Mouse (Mus musculus): ENCODE results near the gene Gab3.
A peak's percentile ranks its signal among the peaks of the same experiment; 100 is the strongest.

The Gab3 gene

DNA sequence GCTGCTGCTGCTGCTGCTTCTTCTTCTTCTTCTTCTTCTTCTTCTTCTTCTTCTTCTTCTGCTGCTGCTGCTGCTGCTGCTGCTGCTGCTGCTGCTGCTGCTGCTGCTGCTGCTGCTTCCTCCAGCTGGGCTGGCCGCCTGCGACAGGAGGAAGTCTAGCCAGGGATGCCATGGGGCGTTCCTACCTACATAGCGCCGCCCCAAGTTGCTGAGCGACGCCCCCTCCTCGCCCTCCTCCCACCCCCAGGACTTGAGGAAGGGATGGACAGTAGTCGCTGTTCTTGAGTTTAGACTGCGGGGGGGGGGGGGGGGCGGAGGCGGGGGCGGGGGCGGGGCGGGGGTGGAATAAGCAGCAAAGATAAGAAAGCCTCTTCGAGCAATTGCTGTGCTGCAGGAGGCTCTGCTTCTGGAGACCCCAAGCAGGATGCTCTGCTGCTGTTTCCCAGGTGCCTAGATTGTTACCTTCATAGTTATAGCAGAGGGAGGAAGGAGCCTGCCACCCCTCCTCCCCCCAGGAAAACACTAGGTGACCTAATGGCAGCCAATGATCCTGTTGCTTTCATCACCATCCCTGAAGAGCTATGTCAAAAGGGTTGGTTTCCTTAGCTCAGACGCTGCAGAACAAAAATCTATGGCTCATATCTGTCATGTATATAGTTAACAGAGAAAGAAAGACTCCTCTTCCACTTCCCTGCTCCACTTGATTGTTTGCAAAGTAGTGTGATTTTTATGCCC, at the start of gene Gab3:
TSS of gene Gab3 (minus strand) at position 685 of the 735 bp plus-strand sequence.
- DNase-seq (ENCODE audit: low read depth) = peak; percentile 62

- DNase-seq (ENCODE audit: low read depth) = peak; percentile 93
Observed at GRCm38 (mm10) chrX:75130467-75131160, 45.4 kb upstream of the Gab3 start, which contains the start of gene Mpp1. Gene Mpp1, minus strand, starts transcription at chrX:75131016.

DNA sequence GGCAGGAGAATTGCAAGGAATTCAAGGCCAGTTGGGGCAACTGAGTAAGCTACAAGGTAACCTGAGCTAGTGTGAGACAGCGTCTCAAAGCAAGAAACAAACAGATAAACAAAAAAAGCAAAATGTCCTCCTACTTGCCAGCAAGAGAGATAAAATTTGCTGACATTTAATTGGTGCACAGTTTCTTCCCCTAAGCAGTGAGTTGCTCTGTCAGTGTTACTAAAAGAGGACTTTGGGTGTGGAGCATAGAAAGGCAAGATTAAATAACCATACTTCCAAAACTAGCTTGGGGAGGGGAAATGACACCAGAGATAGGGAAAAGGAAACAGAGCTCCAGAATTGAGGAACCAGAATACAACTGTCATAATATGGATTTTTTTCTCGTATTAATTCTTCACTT, 44.2 kb upstream of the Gab3 start:
- no peak for DNase-seq (ENCODE audit: low read depth)

DNA sequence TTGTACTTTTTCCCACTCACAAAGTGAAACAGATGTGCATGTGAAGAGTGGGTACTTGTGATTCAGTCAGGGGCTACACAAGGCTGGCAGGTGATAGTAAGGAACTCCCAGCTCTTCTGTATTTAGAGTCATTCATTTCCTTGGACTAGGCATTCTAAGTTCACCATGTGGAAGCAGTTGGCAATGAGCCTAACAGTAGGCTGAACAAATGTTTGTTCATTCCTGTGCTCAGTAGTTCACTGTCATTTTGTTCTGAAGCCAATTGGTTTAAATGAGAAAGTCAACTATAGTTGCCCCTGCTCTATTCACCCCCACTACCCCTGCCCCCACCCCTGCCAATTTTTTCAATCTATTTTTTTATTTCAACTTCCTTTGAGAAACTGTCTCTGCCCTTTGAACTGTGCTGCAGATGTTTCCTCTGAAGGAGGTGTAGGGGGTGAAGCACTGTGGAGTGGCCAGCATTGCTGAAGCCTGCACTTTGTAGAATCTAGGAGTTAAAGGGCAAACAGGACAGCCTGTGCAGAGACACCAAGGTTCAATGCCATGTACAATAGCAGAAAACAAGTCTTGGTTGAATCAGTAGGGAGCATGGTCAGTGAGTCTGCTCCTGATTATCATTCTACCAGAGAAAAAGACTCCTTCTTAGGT, 43.2 kb upstream of the Gab3 start:
- DNase-seq (ENCODE audit: low read depth) = peak; percentile 5

- no peak for DNase-seq (ENCODE audit: low read depth)
Observed at GRCm38 (mm10) chrX:75126893-75127292, 41.6 kb upstream of the Gab3 start.

DNA sequence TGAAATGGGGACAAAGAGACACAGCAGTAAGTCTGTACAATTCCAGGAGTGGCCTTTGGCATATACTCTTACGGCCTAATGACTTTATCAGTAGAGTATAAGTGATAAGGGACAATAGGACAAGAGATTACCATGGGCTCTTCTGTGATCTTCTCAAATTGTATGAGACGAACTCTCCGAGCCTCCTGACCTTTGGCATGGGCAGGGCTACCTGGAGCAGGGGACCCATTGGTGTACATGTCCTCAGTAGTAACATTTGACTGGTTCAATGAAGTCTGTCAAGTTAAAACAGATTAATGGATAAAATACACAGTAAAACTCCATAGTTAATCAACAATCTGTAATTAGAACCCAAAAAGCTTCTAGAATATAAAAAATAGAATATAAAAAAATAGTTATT, 40.3 kb upstream of the Gab3 start:
- DNase-seq (ENCODE audit: low read depth) = no peak

GRCm38 (mm10) chrX:75115550-75115949, 30.3 kb upstream of the Gab3 start:
- DNase-seq (ENCODE audit: low read depth) = no peak

GRCm38 (mm10) chrX:75102293-75102692, 17.0 kb upstream of the Gab3 start:
- no peak for DNase-seq (ENCODE audit: low read depth)

DNA sequence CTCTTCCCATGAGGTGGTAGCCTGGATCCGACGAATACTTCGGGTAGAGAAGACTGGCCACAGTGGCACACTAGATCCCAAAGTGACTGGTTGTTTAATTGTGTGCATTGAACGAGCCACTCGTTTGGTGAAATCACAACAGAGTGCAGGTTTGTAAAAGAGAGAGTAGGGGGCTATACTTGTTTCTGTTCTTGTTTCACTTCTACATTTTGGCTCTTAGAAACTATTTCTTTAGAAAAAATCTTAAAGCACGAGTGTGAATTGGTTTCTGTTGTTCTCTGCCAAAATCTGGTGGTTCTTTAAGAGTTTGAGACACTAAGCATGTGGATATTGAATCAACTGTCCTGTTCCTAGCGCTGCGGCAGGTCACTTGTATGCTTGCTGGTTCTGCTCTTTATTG, 13.5 kb upstream of the Gab3 start:
- no peak for DNase-seq (ENCODE audit: low read depth)

GRCm38 (mm10) chrX:75096163-75096770, 11.0 kb upstream of the Gab3 start:
- peak; percentile 32 for DNase-seq (ENCODE audit: low read depth)

GRCm38 (mm10) chrX:75095369-75096162, 10.3 kb upstream of the Gab3 start, which contains the start of gene Dkc1:
Gene Dkc1, plus strand, starts transcription at chrX:75095854.
- peak; percentile 93 for DNase-seq (ENCODE audit: low read depth)

DNA sequence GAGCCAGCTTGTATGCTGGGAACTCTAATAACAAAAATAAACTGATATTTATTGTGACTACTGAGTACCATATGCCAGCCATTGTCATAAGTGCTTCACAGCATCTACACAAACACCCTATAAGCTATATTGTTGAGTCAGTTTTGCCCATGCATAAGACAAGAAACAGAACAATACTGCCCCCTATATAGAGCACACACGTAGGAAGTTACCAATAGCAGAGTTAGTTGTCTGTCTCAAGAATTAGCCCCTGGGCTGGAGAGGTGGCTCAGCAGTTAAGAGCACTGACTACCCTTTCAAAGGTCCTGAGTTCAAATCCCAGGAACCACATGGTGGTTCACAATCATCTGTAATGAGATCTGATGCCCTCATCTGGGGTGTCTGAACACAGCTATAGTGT, 396 bp upstream of the Gab3 start:
- DNase-seq (ENCODE audit: low read depth) = peak; percentile 20

DNA sequence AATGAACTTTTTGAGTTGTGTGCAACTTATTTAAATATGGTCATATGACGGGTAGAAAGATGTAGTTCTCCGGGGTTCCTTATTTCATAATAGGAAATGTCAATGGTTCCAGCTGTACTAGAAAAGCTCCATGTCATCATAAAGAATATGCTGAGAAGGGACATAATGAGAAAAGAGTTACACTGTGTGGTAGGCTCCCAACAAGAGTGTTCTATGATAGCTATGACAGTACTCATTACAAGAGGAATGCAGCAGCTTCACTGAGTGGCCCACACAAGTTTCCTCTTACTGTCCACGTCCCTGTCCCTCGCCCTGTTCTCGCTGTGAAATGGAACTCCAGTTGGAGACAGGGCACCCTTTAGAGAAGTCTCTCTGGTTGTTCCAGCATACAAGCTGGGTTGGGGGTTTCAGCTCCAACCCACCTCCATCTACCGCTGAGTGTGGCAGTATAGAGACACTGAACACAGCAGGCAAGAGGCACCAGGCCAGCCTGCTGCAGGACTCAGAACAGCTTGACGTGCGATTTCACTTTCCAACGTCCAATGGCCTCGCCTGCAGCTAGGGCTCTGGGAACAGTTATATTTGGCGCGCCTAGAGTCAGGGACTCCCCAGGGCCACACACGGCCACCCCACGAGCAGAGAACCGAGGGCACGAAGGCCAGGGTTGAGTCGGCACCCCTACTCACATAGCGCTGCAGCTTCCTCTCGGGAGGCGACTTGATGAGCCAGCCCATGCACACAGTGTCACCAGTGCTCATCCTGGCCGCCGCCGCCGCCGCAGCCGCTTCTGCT, 1.1 kb downstream of the Gab3 start:
- DNase-seq (ENCODE audit: low read depth) = peak; percentile 14

- DNase-seq (ENCODE audit: low read depth) = no peak
Observed at GRCm38 (mm10) chrX:75082351-75082750, 2.9 kb downstream of the Gab3 start.

DNA sequence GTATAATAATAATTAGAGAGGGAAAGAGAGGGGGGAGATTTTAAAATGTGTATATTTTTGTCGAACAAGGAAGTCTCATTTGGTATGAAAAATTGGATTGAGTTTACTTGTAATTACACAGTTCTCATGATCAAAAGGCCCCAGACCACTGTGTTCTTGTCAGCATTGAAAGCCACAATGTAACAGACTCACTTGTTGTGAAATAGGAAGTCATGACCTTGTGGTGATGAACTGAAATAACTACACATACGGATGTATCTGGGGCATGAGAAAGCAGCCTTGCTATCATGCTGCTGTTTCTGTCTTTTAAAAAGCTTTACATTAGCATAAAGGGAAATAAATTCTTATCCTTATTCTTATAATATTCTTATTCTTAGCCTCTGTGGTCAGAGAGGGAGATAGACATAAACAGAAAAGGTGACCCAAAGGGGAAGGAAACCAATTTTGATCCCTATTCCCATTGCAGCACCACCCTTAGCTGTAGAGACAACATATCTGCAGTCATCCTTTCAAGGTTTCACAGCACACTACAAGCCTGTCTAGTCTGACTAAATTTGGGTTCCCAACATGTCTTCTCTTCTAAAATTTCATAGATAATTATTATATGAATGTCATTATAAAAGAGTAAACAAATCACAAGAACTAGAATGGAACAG, 29.0 kb downstream of the Gab3 start:
- no peak for DNase-seq (ENCODE audit: low read depth)

GRCm38 (mm10) chrX:75046921-75047635, 38.2 kb downstream of the Gab3 start:
- peak; percentile 70 for DNase-seq (ENCODE audit: low read depth)

GRCm38 (mm10) chrX:75045931-75046330, 39.3 kb downstream of the Gab3 start:
- no peak for DNase-seq (ENCODE audit: low read depth)

DNA sequence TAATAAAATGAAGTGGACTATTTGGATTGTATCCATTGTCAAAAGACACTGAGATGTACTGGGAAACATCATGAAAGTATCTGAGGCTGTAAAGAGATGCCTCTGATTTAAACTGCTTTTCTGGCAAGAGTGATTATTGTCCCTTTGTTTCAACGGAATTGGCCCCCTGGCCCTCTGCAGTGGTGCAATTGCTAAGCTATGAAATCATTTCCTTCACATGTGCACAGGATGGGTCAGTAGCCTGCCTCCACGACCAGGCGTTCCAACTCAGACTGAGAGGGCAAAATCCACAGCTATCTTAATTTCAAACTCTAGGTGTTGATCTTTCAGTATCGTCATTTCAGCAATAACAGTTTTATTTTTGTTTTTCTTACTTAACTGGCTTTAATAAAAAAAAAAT, 40.7 kb downstream of the Gab3 start:
- DNase-seq (ENCODE audit: low read depth) = peak; percentile 18

DNA sequence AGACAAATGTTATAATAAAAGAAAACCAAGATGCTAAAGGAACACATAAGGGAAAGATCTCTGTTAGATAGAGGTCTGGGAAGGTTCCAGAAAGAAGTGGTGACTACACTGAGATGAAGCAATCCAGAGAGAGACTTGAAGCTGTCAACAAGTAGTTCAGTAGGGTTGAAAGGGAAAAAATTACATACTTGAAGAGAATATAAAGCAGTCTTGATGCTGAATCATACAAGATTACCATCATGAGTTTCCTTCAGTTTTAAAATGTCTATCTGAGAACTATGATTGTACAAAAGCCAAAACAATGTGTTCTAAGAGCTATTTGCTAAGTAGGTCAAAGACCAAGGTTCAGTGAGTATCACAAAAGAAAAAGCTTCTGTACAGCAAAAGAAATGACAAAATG, 48.6 kb downstream of the Gab3 start:
- DNase-seq (ENCODE audit: low read depth) = peak; percentile 3

- DNase-seq (ENCODE audit: low read depth) = no peak
Observed at GRCm38 (mm10) chrX:75035162-75035561, 50.1 kb downstream of the Gab3 start.

All from NIH3T3 (cell line).